Mouse (Mus musculus) myocyte (in vitro differentiated cells): ENCODE data around the gene Decr2. TPM values are rescaled to one million over a fixed set of nuclear protein-coding genes. Genes with fewer than 3 reads are reported as not detected.

Source experiments
- H3K27me3 ChIP-seq: one replicate; pipeline ENCODE4 v1.6.1; 2011; ENCODE audit not compliant: control insufficient read depth, insufficient read depth, insufficient read length
- H3K36me3 ChIP-seq: one replicate; pipeline ENCODE4 v1.6.1; 2011; ENCODE audit not compliant: control insufficient read depth, insufficient read depth
- H3K4me2 ChIP-seq: one replicate; pipeline ENCODE4 v1.6.1; 2011; ENCODE audit warnings: low read depth, control low read depth
- H3K4me3 ChIP-seq: one replicate; pipeline ENCODE4 v1.5.1; 2011; ENCODE audit warnings: mild to moderate bottlenecking, control low read depth, moderate library complexity
- H3K79me2 ChIP-seq: one replicate; pipeline ENCODE4 v1.6.1; 2011; ENCODE audit not compliant: control insufficient read depth, insufficient read depth
- H3ac ChIP-seq: one replicate; pipeline ENCODE4 v1.6.1; 2011; ENCODE audit not compliant: control insufficient read depth, insufficient read length
- CEBPB ChIP-seq: IDR thresholded peaks from 2 replicates; pipeline ENCODE4 v1.6.1; 2011; ENCODE audit warnings: mild to moderate bottlenecking, moderate library complexity; ENCODE audit not compliant: poor library complexity, insufficient read depth, severe bottlenecking
- E2F4 ChIP-seq: IDR thresholded peaks from one replicate; pipeline ENCODE4 v1.6.1; 2011; ENCODE audit warnings: mild to moderate bottlenecking, control low read depth, moderate library complexity; ENCODE audit not compliant: insufficient read depth
- MAX ChIP-seq: IDR thresholded peaks from one replicate; pipeline ENCODE4 v1.6.1; 2011; ENCODE audit warnings: low read depth, mild to moderate bottlenecking, control low read depth
- MYOD1 ChIP-seq, 3 experiments: IDR thresholded peaks; one replicate each; pipeline ENCODE4 v1.6.1; 2011; ENCODE audit warnings: control low read depth in 2 of 3, low read depth in 2 of 3, mild to moderate bottlenecking in 2 of 3, moderate library complexity in 1 of 3; ENCODE audit not compliant: insufficient read length in 2 of 3, control insufficient read depth in 1 of 3
- MYOG ChIP-seq, 3 experiments: IDR thresholded peaks; one replicate each; pipeline ENCODE4 v1.6.1; 2011; ENCODE audit warnings: control low read depth in 2 of 3, low read depth in 2 of 3, mild to moderate bottlenecking in 2 of 3; ENCODE audit not compliant: insufficient read length in 2 of 3, control insufficient read depth in 1 of 3, insufficient read depth in 1 of 3
- POLR2A ChIP-seq: IDR thresholded peaks from one replicate; pipeline ENCODE4 v1.6.1; 2011; ENCODE audit warnings: low read depth, mild to moderate bottlenecking, control low read depth, moderate library complexity; ENCODE audit not compliant: insufficient read length
- POLR2AphosphoS2 ChIP-seq: IDR thresholded peaks from one replicate; pipeline ENCODE4 v1.6.1; 2011; ENCODE audit warnings: low read depth, control low read depth; ENCODE audit not compliant: insufficient read length
- REST ChIP-seq: IDR thresholded peaks from one replicate; pipeline ENCODE4 v1.6.1; 2011; ENCODE audit warnings: mild to moderate bottlenecking, control low read depth, moderate library complexity; ENCODE audit not compliant: insufficient read depth, insufficient read length
- SRF ChIP-seq: IDR thresholded peaks from one replicate; pipeline ENCODE4 v1.6.1; 2011; ENCODE audit warnings: low read depth; ENCODE audit not compliant: control insufficient read depth, insufficient read length
- TCF12 ChIP-seq: IDR thresholded peaks from one replicate; pipeline ENCODE4 v1.6.1; 2011; ENCODE audit warnings: mild to moderate bottlenecking, control low read depth; ENCODE audit not compliant: poor library complexity, insufficient read depth, severe bottlenecking
- TCF3 ChIP-seq: IDR thresholded peaks from one replicate; pipeline ENCODE4 v1.6.1; 2011; ENCODE audit warnings: low read depth, control low read depth; ENCODE audit not compliant: insufficient read length
- USF1 ChIP-seq: IDR thresholded peaks from one replicate; pipeline ENCODE4 v1.6.1; 2011; ENCODE audit warnings: low read depth, mild to moderate bottlenecking, control low read depth, moderate library complexity
- polyA plus RNA-seq: library from polyadenylated mRNA; unstranded; fragments of >200 nt; fragmentation: generic; extraction: Trizol; gene quantifications from one replicate; pipeline ENCODE4 v1.2.1, GENCODE M21; 2012; ENCODE audit warnings: missing spikeins

Decr2 gene
- polyA plus RNA-seq, 1 experiment: 8.3 TPM

DNA sequence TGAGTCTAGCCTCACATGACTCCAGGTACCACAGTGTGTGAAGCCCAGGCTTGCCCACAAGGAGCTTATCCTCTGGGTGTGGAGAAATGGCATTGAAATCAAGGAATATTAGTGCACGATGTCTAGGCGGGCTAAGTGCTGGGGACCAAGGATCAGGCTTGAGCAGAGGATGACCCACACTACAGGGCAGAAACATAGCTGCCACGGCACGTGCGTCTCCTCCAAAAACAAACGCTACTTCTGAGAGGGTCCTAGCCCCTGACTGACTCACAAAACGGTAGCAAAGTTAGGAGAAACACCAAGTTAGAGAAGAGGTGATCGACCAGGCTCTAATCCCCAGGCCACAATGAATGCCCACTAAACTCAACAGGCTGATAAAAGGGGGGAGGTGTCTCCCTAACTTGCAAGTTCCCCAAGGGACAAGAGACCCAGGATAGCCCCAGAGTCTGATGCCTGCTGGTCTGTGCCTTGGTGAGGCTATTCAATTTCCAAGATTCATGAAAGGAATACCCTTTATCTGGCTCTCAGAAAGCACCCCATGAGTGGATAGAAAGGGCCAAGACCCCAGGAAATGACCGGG is 4.5 kb upstream of the Decr2 start:
- TF ChIP-seq TCF12 (no peak), POLR2AphosphoS2 (no peak), TCF3 (no peak), E2F4 (no peak), MYOG (IDR thresholded peaks at IDR 0.05; ENCODE audit: control insufficient read depth in 1 of 3, insufficient read depth in 1 of 3, insufficient read length in 2 of 3, low read depth in 2 of 3) (no peak), MYOD1 (IDR thresholded peaks at IDR 0.05; ENCODE audit: control insufficient read depth in 1 of 3, insufficient read length in 2 of 3, low read depth in 2 of 3) (no peak), MAX (no peak), CEBPB (no peak), POLR2A (no peak), USF1 (no peak), SRF (no peak), REST (no peak)
- Histone ChIP-seq H3ac (no peak overlapping the region), H3K4me2 (peak overlapping the region; percentile 73), H3K79me2 (no peaks in the 10 kb centered on the region), H3K4me3 (peak overlapping the region; percentile 22), H3K36me3 (no peaks in the 10 kb centered on the region), H3K27me3 (no peaks in the 10 kb centered on the region)

DNA sequence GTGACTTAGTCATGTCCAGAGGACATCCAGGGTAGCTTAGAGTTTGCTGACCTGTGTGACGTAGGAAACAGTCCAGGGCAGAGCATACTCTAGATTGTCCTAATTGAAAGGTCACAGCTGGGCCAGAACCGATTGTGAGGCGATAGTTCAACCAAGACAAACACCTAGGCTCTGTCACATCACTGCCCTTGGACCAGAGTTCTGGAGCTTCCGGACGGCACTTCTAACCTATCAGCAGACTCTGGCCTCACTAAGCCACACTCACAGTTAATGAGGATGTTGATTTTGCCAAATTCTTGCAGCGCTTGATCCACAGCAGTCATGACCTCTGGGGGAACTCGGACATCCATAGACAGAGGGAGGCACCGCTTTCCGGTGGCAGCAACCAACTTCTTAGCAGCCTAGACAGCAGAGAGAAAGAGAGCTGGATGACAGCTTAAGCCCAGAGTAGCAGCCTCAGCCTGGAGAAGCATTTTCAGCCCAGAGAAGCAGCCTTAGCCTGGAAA is 3.0 kb downstream of the Decr2 start:
- no peaks in the 10 kb centered on the region for H3K79me2 ChIP-seq
- no peaks in the 10 kb centered on the region for H3K36me3 ChIP-seq
- H3K27me3 ChIP-seq: no peaks in the 10 kb centered on the region
- no peak overlapping the region for H3K4me2 ChIP-seq
- H3K4me3 ChIP-seq: no peak overlapping the region
- no peak overlapping the region for H3ac ChIP-seq
- TF ChIP-seq MYOD1 (IDR thresholded peaks at IDR 0.05; ENCODE audit: control insufficient read depth in 1 of 3, insufficient read length in 2 of 3, low read depth in 2 of 3): no peak
- no peak for TF ChIP-seq USF1
- TF ChIP-seq MAX: no peak
- TF ChIP-seq CEBPB: no peak
- no peak for TF ChIP-seq TCF3

DNA sequence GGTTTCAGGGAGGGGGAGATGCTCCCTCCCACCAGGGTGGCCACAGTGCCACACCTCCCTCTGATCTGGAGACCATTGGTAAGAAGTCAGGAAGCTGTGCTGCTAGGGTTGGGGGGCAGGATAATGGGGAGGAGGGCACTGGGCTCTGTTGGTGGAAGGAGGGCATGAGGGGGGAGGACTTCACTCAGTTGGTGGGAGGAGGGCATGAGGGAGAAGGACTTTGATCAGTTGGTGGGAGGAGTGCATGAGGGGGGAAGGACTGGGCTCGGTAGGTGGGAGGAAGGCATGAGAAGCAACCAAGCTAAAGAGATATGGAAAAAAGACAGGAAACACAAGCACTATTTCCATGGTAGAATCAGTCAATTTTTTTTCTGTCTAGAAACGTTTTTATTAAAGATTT is 9.3 kb downstream of the Decr2 start:
- Histone ChIP-seq H3K79me2 (no peaks in the 10 kb centered on the region), H3K4me2 (no peak overlapping the region), H3K27me3 (no peaks in the 10 kb centered on the region), H3ac (no peak overlapping the region), H3K36me3 (no peaks in the 10 kb centered on the region), H3K4me3 (no peak overlapping the region)
- TF ChIP-seq TCF12 (no peak), TCF3 (no peak), POLR2A (no peak), CEBPB (no peak), USF1 (no peak), E2F4 (no peak), REST (no peak), MAX (no peak), POLR2AphosphoS2 (no peak), MYOD1 (IDR thresholded peaks at IDR 0.05; ENCODE audit: control insufficient read depth in 1 of 3, insufficient read length in 2 of 3, low read depth in 2 of 3) (no peak)

- Histone ChIP-seq H3K27me3 (no peaks in the 10 kb centered on the region), H3K36me3 (no peaks in the 10 kb centered on the region), H3K4me3 (no peak overlapping the region), H3ac (no peak overlapping the region), H3K4me2 (no peak overlapping the region), H3K79me2 (no peaks in the 10 kb centered on the region)
- TF ChIP-seq MYOG (IDR thresholded peaks at IDR 0.05; ENCODE audit: control insufficient read depth in 1 of 3, insufficient read depth in 1 of 3, insufficient read length in 2 of 3, low read depth in 2 of 3): no peak
These were observed 11.3 kb downstream of the Decr2 start for GRCm38 (mm10) chr17:26078851-26079250.

GRCm38 (mm10) chr17:26075246-26075645 is 14.9 kb downstream of the Decr2 start:
- TF ChIP-seq POLR2AphosphoS2 (no peak), TCF12 (no peak), MYOD1 (IDR thresholded peaks at IDR 0.05; ENCODE audit: control insufficient read depth in 1 of 3, insufficient read length in 2 of 3, low read depth in 2 of 3) (peak in 1 of 3 experiments; percentile 58), TCF3 (no peak), REST (no peak)
- Histone ChIP-seq H3K79me2 (no peaks in the 10 kb centered on the region), H3ac (no peak overlapping the region)

More at GRCm38 (mm10) chr17:26075246-26075645, 14.9 kb downstream of the Decr2 start:
- H3K4me3 ChIP-seq: no peak overlapping the region
- H3K4me2 ChIP-seq: no peak overlapping the region
- no peaks in the 10 kb centered on the region for H3K36me3 ChIP-seq
- no peaks in the 10 kb centered on the region for H3K27me3 ChIP-seq
